Mouse (Mus musculus) heart, embryonic 11.5 days (tissue): ENCODE data around the gene Gpsm3. TPM values are rescaled to one million over a fixed set of nuclear protein-coding genes. Genes with fewer than 3 reads are reported as not detected.

Source experiments
- ATAC-seq: fragments of 200-750 bp; cut with Nextera tagmentation; replicated peaks from 2 replicates; pipeline ENCODE4 v1.8.0; 2017; ENCODE audit warnings: moderate library complexity; ENCODE audit not compliant: insufficient number of reproducible peaks, low FRiP score, low TSS enrichment
- H3K27ac ChIP-seq: fragments of 300-500 bp; sonication (generic); 2 replicates; pipeline ENCODE4 v1.5.1; 2014; ENCODE audit warnings: mild to moderate bottlenecking, low read depth, low read length
- H3K27me3 ChIP-seq: fragments of 300-500 bp; sonication (generic); 2 replicates; pipeline ENCODE4 v1.6.1; 2014; ENCODE audit warnings: mild to moderate bottlenecking, low read length, mixed read lengths; ENCODE audit not compliant: control insufficient read depth, insufficient read depth
- H3K36me3 ChIP-seq: fragments of 300-500 bp; sonication (generic); 2 replicates; pipeline ENCODE4 v1.6.1; 2014; ENCODE audit warnings: mild to moderate bottlenecking, low read length, moderate library complexity, mixed read lengths; ENCODE audit not compliant: control insufficient read depth, insufficient read depth
- H3K4me1 ChIP-seq: fragments of 300-500 bp; sonication (generic); 2 replicates; pipeline ENCODE4 v1.6.1; 2014; ENCODE audit warnings: low read length; ENCODE audit not compliant: control insufficient read depth, insufficient read depth
- H3K4me2 ChIP-seq: fragments of 300-500 bp; sonication (generic); 2 replicates; pipeline ENCODE4 v1.6.1; 2014; ENCODE audit warnings: mild to moderate bottlenecking, moderate library complexity
- H3K4me3 ChIP-seq: fragments of 300-500 bp; sonication (generic); 2 replicates; pipeline ENCODE4 v1.5.1; 2014; ENCODE audit warnings: low read depth, low read length
- H3K9ac ChIP-seq: fragments of 300-500 bp; sonication (generic); 2 replicates; pipeline ENCODE4 v1.6.1; 2014; ENCODE audit warnings: mild to moderate bottlenecking, low read depth, low read length, moderate library complexity
- H3K9me3 ChIP-seq: fragments of 300-500 bp; sonication (generic); replicated peaks from 2 replicates; pipeline ENCODE4 v1.6.1; 2016; ENCODE audit warnings: low read length; ENCODE audit not compliant: control insufficient read depth
- WGBS: fragments of 180-500 bp; shearing (Covaris S2); extraction: QIAGEN DNeasy Blood & Tissue Kit; methylation state at CpG from one replicate; pipeline ENCODE4 v1.1.7; 2014; ENCODE audit not compliant: insufficient replicate concordance; 5-methylcytosine and 5-hydroxymethylcytosine counted together
- polyA plus RNA-seq: library from polyadenylated mRNA; unstranded; fragments of >200 nt; fragmentation: Nextera tagmentation; extraction: Ambion mirVana; gene quantifications from 2 replicates; pipeline ENCODE4 v1.2.1, GENCODE M21; 2014

The Gpsm3 gene
- polyA plus RNA-seq, 1 experiment from 2014 or later: 10.3 TPM

DNA sequence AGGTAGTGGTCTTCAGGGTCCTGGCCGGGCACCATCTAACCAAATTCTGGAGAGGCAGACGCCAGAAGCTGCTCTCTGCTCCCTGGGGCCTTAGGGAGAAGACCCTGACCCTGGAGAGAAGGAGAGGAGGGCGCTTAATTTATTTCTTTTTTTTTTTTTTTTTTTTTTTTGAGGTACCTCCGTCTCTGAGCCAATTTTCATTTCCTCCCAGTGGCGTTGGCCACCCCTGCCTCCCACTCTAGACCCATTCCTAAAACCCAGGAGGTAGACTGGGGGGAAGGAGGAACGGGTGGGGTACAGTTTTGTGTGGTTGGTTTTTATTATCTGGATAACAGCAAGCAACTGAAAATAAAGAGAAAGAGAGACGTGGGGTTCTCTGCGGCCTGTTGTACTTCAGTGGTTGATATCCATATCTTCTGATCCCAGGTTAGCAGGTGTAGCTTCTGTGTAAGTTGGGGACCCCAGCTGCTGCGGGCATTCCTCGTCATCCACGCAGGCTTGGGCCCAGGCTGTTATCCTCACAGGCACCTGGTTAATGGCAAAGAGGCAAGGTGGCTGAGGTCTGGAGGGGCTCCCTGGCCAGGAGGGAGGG, 23.5 kb downstream of the Gpsm3 start:
- H3K27ac ChIP-seq: no peak overlapping the region
- no peak overlapping the region for H3K4me3 ChIP-seq
- no peaks in the 10 kb centered on the region for H3K9me3 ChIP-seq
- H3K4me2 ChIP-seq: no peak overlapping the region
- WGBS: 85% methylated on average over 11 of the region's 11 CpGs
- H3K4me1 ChIP-seq: peaks cover 8% of the 10 kb centered on the region
- H3K27me3 ChIP-seq: no peaks in the 10 kb centered on the region
- H3K36me3 ChIP-seq: peaks cover 13% of the 10 kb centered on the region
- H3K9ac ChIP-seq: no peak overlapping the region
- no peak for ATAC-seq

DNA sequence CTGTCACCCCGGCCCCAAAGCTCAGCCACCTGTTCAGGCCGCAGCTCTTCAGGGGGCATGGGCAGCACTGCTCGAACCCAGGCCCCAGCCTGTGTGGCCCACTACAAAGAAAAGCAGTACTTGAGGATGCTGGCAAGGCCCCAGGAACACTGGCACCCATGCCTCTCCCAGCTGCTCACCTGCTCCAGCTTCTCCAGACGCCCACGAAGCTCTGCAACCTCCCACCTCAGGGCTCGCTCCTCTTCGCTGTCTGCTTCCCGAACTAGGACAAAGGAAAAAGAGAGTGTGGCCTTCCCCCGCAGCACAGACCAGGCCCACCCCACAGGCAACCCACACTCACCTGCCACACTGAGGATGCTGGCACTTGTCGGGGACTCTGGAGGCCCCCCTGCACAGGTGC, 24.2 kb downstream of the Gpsm3 start:
- no peak overlapping the region for H3K9ac ChIP-seq
- peaks cover 1% of the 10 kb centered on the region; the same call in 1 of the 2 replicates for H3K4me1 ChIP-seq
- no peak overlapping the region for H3K4me3 ChIP-seq
- no peaks in the 10 kb centered on the region for H3K9me3 ChIP-seq
- no peaks in the 10 kb centered on the region for H3K27me3 ChIP-seq
- H3K27ac ChIP-seq: no peak overlapping the region
- peaks cover 13% of the 10 kb centered on the region for H3K36me3 ChIP-seq
- no peak for ATAC-seq
- no peak overlapping the region for H3K4me2 ChIP-seq
- 80% methylated on average over 10 of the region's 10 CpGs for WGBS

DNA sequence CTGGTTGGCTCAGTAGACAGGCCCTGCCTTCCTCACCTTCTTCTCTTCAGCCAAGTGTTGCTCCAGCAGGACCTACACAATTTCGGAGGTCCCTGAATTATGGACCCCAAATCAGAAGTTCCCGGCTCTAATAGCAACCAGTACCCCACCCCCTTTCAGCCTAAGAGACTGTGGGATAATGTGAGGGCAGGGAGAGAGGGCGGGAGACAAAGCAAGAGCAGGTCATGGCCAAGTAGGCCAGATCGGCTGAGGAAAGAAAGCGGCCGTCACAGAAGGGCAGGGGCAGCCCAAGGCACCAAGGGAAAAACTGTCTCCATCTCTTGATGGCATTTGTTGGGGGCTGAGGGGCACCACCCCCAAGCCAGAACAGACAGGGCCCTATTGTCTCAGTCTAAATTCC, 26.3 kb downstream of the Gpsm3 start, which contains the start of gene Egfl8:
Gene Egfl8, minus strand, starts transcription at position 101 of the 400 bp plus-strand sequence.
- Histone ChIP-seq H3K27me3 (no peaks in the 10 kb centered on the region), H3K9ac (0 out of 2 replicates have a peak within 1 kb of the TSS, but pooled peaks have one; percentile 16), H3K27ac (no peak within 1 kb of the TSS), H3K36me3 (peaks cover 16% of the 10 kb centered on the region), H3K4me2 (no peak within 1 kb of the TSS), H3K9me3 (no peaks in the 10 kb centered on the region), H3K4me1 (no peaks in the 10 kb centered on the region), H3K4me3 (no peak within 1 kb of the TSS)
- ATAC-seq: no peak
- WGBS: 73% methylated on average over 6 of the region's 6 CpGs

DNA sequence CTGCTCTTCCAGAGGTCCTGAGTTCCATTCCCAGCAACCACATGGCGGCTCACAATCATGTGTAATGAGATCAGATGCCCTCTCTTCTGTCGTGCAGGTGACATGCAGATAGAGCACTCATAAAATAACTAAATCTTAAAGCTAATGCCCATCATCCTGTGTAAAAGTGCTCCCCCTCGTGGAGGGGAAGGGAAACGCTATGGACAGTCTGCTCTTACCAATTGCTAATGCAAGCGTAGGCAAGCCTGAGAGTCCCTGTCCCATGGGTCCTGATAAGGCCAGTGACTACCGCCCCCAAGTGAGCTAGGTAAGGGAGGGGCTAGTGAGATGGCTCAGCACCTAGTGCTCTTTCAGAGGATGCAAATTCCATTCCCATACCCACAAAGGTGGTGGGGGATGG, 29.4 kb downstream of the Gpsm3 start:
- H3K4me3 ChIP-seq: no peak overlapping the region
- H3K27ac ChIP-seq: no peak overlapping the region
- H3K9ac ChIP-seq: no peak overlapping the region
- 14% methylated on average over 6 of the region's 6 CpGs for WGBS
- peaks cover 10% of the 10 kb centered on the region for H3K36me3 ChIP-seq
- H3K27me3 ChIP-seq: no peaks in the 10 kb centered on the region
- H3K4me2 ChIP-seq: no peak overlapping the region
- no peaks in the 10 kb centered on the region for H3K4me1 ChIP-seq
- no peak for ATAC-seq
- H3K9me3 ChIP-seq: no peaks in the 10 kb centered on the region

DNA sequence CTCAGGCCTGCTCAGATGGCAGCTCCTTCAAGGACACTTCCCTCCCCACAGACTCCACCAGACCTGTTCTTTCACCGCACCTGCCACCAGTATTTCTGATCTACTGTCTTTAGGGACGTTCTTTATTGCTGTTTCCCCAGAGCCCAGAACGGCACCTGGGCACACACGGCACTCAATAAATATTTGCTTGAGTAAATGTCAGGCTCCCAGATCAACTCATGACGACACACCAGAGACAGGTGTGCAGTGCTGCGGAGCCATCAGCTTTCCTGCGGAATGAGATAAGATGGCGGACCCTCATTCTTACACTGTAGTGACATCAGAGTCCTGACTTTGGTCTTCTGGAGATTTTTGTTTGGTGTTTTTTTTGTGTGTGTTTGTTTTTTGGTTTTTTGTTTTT, 31.4 kb downstream of the Gpsm3 start:
- 89% methylated on average over 8 of the region's 8 CpGs for WGBS

GRCm38 (mm10) chr17:34623161-34623560, 33.6 kb downstream of the Gpsm3 start:
- no peak overlapping the region for H3K4me3 ChIP-seq
- H3K27me3 ChIP-seq: no peaks in the 10 kb centered on the region
- H3K4me1 ChIP-seq: peaks cover 10% of the 10 kb centered on the region
- no peak overlapping the region for H3K27ac ChIP-seq
- peaks cover 8% of the 10 kb centered on the region for H3K36me3 ChIP-seq
- H3K4me2 ChIP-seq: no peak overlapping the region
- no peaks in the 10 kb centered on the region for H3K9me3 ChIP-seq
- H3K9ac ChIP-seq: no peak overlapping the region
- no peak for ATAC-seq
- WGBS: 83% methylated on average over 9 of the region's 9 CpGs

More for the DNA sequence above, 31.4 kb downstream of the Gpsm3 start:
- peaks cover 8% of the 10 kb centered on the region for H3K36me3 ChIP-seq
- no peak overlapping the region for H3K4me3 ChIP-seq
- H3K4me1 ChIP-seq: peaks cover under 1% of the 10 kb centered on the region; the same call in 1 of the 2 replicates
- no peaks in the 10 kb centered on the region for H3K9me3 ChIP-seq
- no peaks in the 10 kb centered on the region for H3K27me3 ChIP-seq
- no peak for ATAC-seq
- H3K27ac ChIP-seq: no peak overlapping the region
- H3K4me2 ChIP-seq: no peak overlapping the region
- no peak overlapping the region for H3K9ac ChIP-seq

DNA sequence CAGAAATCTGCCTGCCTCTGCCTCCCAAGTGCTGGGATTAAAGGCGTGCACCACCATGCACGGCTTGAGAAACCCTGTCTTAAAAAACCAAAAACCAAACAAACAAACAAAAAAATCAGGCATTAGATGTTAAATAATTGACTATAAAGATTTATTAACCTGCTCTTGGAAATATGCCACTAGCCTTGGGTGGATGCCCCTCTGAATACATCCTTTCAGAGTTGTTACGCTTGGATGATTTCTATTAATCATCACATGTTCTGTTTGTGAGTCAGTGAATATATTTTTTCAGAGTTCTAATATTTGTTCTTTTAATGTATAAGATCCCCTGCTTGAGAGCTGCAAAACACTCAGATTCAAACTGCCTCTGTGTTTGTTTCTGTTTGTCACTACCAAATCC, 35.4 kb downstream of the Gpsm3 start:
- Histone ChIP-seq H3K4me1 (peaks cover 23% of the 10 kb centered on the region), H3K36me3 (peaks cover 5% of the 10 kb centered on the region), H3K9ac (no peak overlapping the region), H3K27me3 (peaks cover 12% of the 10 kb centered on the region), H3K4me3 (no peak overlapping the region), H3K9me3 (no peaks in the 10 kb centered on the region), H3K27ac (no peak overlapping the region), H3K4me2 (no peak overlapping the region)
- ATAC-seq: no peak
- WGBS: 92% methylated on average over 3 of the region's 3 CpGs

DNA sequence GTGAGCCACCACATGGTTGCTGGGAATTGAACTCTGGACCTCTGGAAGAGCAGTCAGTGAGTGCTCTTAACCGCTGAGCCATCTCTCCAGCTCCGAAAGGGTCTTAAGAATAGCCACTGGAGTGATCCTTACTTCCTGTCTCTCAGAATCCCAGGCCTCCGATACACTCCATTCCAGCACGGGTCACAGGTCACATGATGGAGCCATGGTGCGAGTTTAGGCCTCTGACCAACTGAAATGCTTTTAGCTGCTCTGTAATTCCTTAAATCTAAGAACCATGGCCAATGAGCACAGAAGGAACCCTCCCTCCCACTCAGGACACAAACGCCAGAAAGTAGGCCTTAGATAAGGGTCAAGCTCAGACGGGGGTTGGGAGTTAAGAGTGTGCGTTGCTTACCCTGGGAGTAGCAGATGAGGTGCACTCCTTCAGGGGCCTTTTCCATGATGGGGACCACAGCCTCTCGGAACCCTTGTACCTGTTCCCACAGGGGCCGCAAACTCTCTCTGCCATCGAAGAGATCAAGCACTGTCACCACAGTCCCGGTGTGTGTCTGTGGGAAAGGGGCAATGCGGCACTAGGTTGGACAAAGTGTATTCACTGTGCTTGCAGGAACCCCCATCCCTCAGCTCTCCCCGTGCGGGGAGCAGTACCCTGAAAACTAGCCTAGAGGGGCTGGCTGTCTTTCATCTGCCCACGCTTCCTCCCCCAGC, 36.6 kb downstream of the Gpsm3 start:
- Histone ChIP-seq H3K4me2 (peak overlapping the region; percentile 90), H3K9me3 (no peaks in the 10 kb centered on the region), H3K4me3 (peak overlapping the region; percentile 80), H3K27me3 (peaks cover 24% of the 10 kb centered on the region), H3K27ac (0 out of 2 replicates have a peak overlapping the region, but pooled peaks have one; percentile 76), H3K4me1 (peaks cover 27% of the 10 kb centered on the region), H3K9ac (peak overlapping the region; percentile 85), H3K36me3 (peaks cover 5% of the 10 kb centered on the region)
- no peak for ATAC-seq
- 44% methylated on average over 16 of the region's 16 CpGs for WGBS
